Mouse (Mus musculus): ENCODE measurements at regions not wholly inside any gene's neighbourhood (a gene's known extent, or its start where the extent isn't known, plus 50 kb on each side); places are given as distances from the start of the nearest gene placed in this dataset.
"Not testable (repeated sequence)": the region's sequence is repeated elsewhere in the genome, so short reads cannot be mapped to it uniquely, and the experiment has no call there.

GRCm38 (mm10) chr2:117450172-117450865, 107.5 kb upstream of the Rasgrp1 start:
- DNase-seq = no peak

- no peak for DNase-seq
Measured at GRCm38 (mm10) chr2:117451818-117452217, 109.0 kb upstream of the Rasgrp1 start.

GRCm38 (mm10) chr2:117455021-117455739, 112.4 kb upstream of the Rasgrp1 start:
- no peak for DNase-seq

GRCm38 (mm10) chr2:117455740-117456455, 113.1 kb upstream of the Rasgrp1 start:
- no peak for DNase-seq

- DNase-seq = no peak
Measured at GRCm38 (mm10) chr2:117456456-117457020, 113.7 kb upstream of the Rasgrp1 start.

GRCm38 (mm10) chr2:117461541-117462290, 118.9 kb upstream of the Rasgrp1 start:
- no peak for DNase-seq

- no peak for DNase-seq
Measured at GRCm38 (mm10) chr2:117474885-117475542, 132.2 kb upstream of the Rasgrp1 start.

- DNase-seq = no peak
Measured at GRCm38 (mm10) chr2:117475561-117475960, 132.8 kb upstream of the Rasgrp1 start.

- DNase-seq = not testable (repeated sequence)
Measured at GRCm38 (mm10) chr2:117477503-117477902, 134.7 kb upstream of the Rasgrp1 start.

- DNase-seq = not testable (repeated sequence)
Measured at GRCm38 (mm10) chr2:117479244-117480009, 136.6 kb upstream of the Rasgrp1 start.

GRCm38 (mm10) chr2:117486447-117486846, 143.6 kb upstream of the Rasgrp1 start:
- no peak for DNase-seq

- DNase-seq = no peak
Measured at GRCm38 (mm10) chr2:117498565-117498964, 155.8 kb upstream of the Rasgrp1 start.

- no peak for DNase-seq
Measured at GRCm38 (mm10) chr2:117502611-117503010, 159.8 kb upstream of the Rasgrp1 start.

GRCm38 (mm10) chr2:117511737-117512136, 168.9 kb upstream of the Rasgrp1 start:
- DNase-seq = no peak

- no peak for DNase-seq
Measured at GRCm38 (mm10) chr2:117512551-117512950, 169.8 kb upstream of the Rasgrp1 start.

GRCm38 (mm10) chr2:117524437-117524836, 181.6 kb upstream of the Rasgrp1 start:
- no peak for DNase-seq

GRCm38 (mm10) chr2:117538865-117539264, 196.1 kb upstream of the Rasgrp1 start:
- no peak for DNase-seq

- DNase-seq = no peak
Measured at GRCm38 (mm10) chr2:117539285-117539684, 196.5 kb upstream of the Rasgrp1 start.

- peak; percentile 34 for DNase-seq
Measured at GRCm38 (mm10) chr2:117541471-117541870, 198.7 kb upstream of the Rasgrp1 start.

GRCm38 (mm10) chr2:117542298-117542697, 199.5 kb upstream of the Rasgrp1 start:
- DNase-seq = no peak

- no peak for DNase-seq
Measured at GRCm38 (mm10) chr2:117543301-117543782, 200.5 kb upstream of the Rasgrp1 start.

Measured in liver (tissue).